Mouse (Mus musculus) bone marrow, adult 2 months (tissue): ENCODE measurements around the gene Gm9970. TPM values are rescaled to one million over a fixed set of nuclear protein-coding genes. Genes with fewer than 3 reads are reported as not detected.

Experiments
- H3K27ac ChIP-seq: fragments of 200-500 bp; 2 replicates; pipeline ENCODE4 v1.5.1; 2012; ENCODE audit warnings: low read depth, mild to moderate bottlenecking, control low read depth, inconsistent platforms, low read length; ENCODE audit not compliant: control insufficient read depth, poor library complexity, insufficient read depth
- H3K4me1 ChIP-seq: fragments of 200-500 bp; 2 replicates; pipeline ENCODE4 v1.6.1; 2011; ENCODE audit warnings: low read length; ENCODE audit not compliant: control insufficient read depth, insufficient read depth
- H3K4me3 ChIP-seq: fragments of 200-500 bp; replicated peaks from 2 replicates; pipeline ENCODE3; 2011; ENCODE audit warnings: mild to moderate bottlenecking, low read depth, low read length, control low read depth; ENCODE audit not compliant: control insufficient read depth
- CTCF ChIP-seq: fragments of 200-500 bp; IDR thresholded peaks from 2 replicates; pipeline ENCODE4 v1.5.1; 2011; ENCODE audit warnings: low read length, control low read depth; ENCODE audit not compliant: control insufficient read depth, insufficient read depth
- POLR2A ChIP-seq: fragments of 200-500 bp; IDR thresholded peaks from 2 replicates; pipeline ENCODE4 v1.6.1; 2011; ENCODE audit warnings: low read depth, mild to moderate bottlenecking, control low read depth, low read length, borderline replicate concordance; ENCODE audit not compliant: control insufficient read depth
- WGBS: fragments of 180-500 bp; shearing (Covaris S2); methylation state at CpG from one replicate; pipeline ENCODE4 v1.1.7; 2018; 5-methylcytosine and 5-hydroxymethylcytosine counted together
- polyA plus RNA-seq: library from polyadenylated mRNA; stranded (reverse); fragments of >200 nt; gene quantifications from 2 replicates; pipeline ENCODE4 v1.2.4, GENCODE M21; 2011; ENCODE audit warnings: low replicate concordance; ENCODE audit not compliant: missing spikeins, insufficient read depth, insufficient read length

The Gm9970 gene
- not detected in 2 replicates for polyA plus RNA-seq

DNA sequence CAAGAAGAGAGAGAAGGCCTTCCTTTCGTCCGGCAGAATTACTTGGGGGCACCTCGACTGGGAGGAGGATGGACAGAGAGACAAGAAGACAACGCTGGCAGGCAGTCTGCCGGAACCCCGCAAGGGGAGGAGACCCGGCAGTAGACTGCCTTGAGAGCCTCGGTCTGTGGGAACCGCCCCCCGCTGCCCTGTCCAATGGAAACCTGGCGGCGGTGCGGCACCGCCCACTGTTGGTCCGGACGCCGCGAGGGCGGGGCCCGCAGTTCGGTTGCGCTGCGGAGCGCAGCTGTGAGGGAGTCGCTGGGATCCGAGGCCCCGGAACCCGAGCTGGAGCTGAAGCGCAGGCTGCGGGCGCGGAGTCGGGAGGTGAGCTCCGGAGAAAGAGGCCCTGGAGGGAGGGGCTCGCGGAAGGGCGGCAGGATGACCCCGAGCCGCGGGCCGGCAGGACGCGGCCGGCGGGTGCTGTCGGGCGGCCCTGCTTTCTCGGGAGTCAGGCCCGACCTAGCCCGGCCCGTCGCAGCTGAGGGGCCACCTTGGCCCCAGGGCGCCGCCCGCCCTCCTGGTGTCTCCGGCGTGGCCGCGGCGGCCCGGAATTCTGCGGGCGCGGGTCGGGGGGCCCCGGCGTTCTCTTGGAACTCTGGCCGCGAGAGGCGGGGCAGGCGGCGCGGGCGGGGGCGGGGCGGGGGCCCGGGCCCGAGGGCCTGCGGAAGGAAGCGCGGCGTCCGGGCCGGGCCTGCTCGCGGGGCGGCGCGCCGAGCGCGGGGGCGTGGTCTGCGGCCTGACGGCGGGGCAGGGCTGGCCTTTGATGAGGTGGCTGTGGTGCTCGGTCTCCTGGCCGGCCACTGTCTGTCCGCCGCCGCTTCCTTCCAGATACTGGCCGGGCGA lies at the start of gene Gm9970, which contains the start of gene Nrbp1:
Gene Gm9970, minus strand, starts transcription at position 596 of the 885 bp plus-strand sequence.
Gene Nrbp1, plus strand, starts transcription at position 228 of the 885 bp plus-strand sequence.
- Histone ChIP-seq H3K4me1 (no peaks in the 10 kb centered on the region), H3K4me3 (peak within 1 kb of the TSS; percentile 89), H3K27ac (peak within 1 kb of the TSS; percentile 99)
- peak; percentile 92; the same call in 1 of the 2 replicates for TF ChIP-seq POLR2A
- no peak for TF ChIP-seq CTCF
- 1% methylated on average over 101 of the region's 103 CpGs for WGBS

DNA sequence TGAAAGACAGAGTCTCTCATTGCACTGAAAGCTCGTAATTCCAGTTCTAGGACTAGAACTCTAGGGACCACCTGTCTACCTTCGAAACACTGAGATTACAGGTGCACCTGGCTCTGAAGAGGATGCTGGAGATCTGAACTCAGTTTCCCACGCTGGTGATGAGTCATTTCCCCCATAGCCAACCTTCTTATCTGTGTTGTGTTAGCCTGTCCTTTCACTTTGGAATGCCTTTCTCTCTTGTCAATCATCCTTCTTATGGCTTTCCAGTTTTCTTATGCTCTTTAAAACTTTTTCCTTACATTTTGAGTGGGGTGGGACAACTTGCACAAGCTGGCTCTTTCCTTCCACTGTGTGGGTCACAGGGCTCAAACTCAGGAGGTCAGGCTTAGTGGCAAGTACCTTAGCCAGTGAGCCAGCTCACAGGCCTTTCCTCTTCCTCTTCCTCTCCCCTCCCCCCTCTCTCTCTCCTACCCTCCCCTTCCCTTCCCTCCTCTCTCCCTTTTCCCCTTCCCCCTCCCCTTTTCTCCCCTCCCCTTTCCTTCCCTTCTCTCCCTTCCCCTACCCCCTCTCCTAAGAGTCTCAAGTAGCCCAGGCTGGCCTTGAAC lies 48.7 kb upstream of the Gm9970 start:
- H3K27ac ChIP-seq = peak overlapping the region; percentile 9; the same call in 1 of the 2 replicates
- no peak overlapping the region for H3K4me3 ChIP-seq
- WGBS = 56% methylated on average over 3 of the region's 3 CpGs
- TF ChIP-seq POLR2A (no peak), CTCF (no peak)
- H3K4me1 ChIP-seq = peaks cover 4% of the 10 kb centered on the region; the same call in 1 of the 2 replicates

DNA sequence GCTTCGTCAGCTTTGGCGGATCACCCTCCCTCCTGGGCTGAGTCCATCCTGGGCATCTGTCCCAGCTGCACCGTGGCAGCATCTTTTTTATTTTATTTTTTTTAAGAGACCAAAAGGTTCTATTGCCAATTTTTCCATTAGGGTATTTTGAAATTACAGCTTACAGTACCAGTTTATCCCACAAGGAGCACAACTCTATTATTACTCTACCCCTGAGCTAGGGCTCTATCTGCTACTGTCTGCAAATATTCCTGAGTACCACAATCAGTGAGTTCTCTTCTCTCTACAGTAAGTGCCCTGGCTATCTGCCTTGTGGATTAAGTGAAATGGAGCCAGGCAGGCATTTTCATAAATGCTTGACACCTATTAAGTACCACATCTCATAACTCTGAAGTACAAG lies 47.6 kb upstream of the Gm9970 start:
- peak overlapping the region; percentile 17 for H3K27ac ChIP-seq
- H3K4me1 ChIP-seq = peaks cover 4% of the 10 kb centered on the region; the same call in 1 of the 2 replicates
- TF ChIP-seq CTCF (no peak), POLR2A (no peak)
- 46% methylated on average over 3 of the region's 3 CpGs for WGBS
- H3K4me3 ChIP-seq = no peak overlapping the region

DNA sequence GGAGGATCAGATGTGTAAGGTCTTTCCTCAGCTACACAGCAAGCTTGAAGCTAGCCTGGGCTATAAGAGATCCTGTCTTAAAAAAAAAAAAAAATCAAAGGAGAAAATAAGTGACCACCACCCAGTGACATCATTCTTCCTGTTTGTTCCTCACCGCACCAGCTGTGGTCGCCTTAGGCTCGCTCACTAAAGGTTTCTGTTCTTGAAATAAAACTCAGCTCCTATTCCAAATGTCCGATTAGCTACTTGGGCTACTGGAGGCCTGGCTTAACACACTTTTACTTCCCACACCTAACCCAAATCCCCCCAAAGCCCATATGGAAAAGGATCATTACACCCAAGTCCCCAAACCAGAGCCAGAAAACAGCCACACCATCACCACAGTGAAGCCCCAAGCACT lies 47.2 kb upstream of the Gm9970 start:
- no peak for TF ChIP-seq CTCF
- no peak for TF ChIP-seq POLR2A
- Histone ChIP-seq H3K27ac (peak overlapping the region; percentile 58), H3K4me1 (peaks cover 4% of the 10 kb centered on the region; the same call in 1 of the 2 replicates), H3K4me3 (no peak overlapping the region)
- 15% methylated on average over 4 of the region's 4 CpGs for WGBS

DNA sequence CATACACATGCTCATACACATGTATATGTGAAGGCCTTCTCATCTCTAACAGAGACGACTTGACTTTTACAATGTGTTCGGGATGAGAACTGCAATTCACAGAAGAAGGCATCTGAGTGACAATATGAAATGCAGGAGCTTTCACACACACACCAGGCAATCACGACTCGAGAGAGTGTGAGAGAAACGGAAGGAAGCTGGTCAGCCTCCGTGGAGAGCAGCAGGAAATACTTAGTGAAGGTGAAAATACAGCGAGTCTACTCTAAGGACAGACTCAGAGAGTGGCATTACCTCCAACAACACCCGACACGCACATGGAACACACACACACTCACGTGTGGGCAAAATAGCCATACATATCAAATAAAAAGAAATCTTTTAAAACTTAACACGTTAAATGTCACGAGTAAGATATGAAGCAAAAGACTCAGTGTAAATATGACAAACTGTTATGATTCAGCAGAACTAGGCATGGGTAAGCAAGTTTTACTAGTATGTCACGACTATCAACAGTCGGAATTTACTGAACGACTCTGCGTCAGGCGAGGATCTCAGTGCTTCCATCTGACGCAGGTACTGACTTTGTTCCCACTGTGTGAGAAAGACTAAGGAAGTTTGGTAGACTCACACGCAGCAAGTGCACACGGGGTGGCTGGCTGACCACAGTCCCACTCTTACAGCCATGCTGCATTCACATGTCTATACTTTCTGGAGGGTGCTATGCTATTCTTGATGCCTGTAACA lies 38.4 kb upstream of the Gm9970 start:
- TF ChIP-seq CTCF = no peak
- TF ChIP-seq POLR2A = no peak
- 41% methylated on average over 20 of the region's 20 CpGs for WGBS
- Histone ChIP-seq H3K27ac (no peak overlapping the region), H3K4me3 (no peak overlapping the region), H3K4me1 (no peaks in the 10 kb centered on the region; the same call in 1 of the 2 replicates)

DNA sequence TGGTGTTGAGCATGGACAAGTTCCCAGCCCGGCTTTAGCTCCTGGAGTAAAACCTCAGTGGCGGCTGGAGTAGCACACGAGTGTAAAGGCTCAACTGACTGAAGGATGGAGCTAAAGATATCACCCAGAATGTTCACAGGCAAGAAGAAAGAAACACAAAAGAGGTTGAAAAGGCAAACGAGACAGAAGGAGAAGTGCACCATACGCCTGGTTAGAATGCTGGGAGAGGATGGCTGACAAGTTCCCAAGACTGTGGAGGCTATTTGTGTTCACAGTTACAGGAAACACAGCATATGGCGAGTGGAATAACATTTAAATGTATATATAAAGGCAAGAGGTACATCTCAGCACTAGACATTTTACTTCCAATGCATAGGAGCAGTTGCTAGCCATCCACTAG lies 32.0 kb upstream of the Gm9970 start:
- no peaks in the 10 kb centered on the region for H3K4me1 ChIP-seq
- 82% methylated on average over 6 of the region's 6 CpGs for WGBS
- H3K27ac ChIP-seq = no peak overlapping the region
- H3K4me3 ChIP-seq = no peak overlapping the region
- no peak for TF ChIP-seq CTCF
- no peak for TF ChIP-seq POLR2A

DNA sequence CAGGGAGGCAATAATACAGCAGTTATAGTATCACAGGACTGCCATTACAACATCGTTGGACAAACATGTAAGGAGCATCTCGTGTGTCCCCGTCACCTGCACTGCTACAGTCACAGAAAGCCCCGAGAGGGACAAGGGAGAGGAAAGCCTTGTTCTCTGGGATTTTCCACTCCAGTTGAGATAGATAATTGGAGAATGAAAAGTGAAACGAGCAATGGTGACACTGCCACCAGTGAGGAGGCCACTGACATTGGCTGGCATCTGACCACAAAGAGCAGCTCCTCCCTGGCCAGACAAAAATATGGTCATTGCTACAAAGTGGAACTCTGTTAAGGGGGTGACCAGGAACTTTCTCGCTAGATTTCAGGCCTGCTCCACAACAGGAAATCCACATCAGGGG lies 26.7 kb upstream of the Gm9970 start:
- 57% methylated on average over 6 of the region's 6 CpGs for WGBS
- no peaks in the 10 kb centered on the region for H3K4me1 ChIP-seq

DNA sequence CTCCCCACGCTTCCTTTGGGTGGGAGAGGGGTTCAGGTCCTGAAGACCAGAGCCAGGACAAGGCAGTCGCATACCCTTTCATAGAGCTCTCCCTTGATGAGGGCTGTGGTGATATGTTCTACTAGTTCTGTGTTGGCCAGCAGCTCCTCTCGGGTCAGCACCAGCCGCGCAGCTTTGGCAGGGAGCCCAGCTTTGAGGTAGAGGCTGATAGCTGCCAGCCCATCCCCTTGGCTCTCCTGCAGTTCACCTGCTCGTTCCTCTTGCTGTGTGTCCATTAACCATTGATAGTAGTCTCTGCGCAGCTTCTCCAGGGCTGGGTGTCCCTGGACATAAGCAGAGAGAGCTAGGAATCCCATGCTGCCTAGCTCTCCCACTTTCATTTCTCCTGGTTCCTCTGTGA lies 25.1 kb upstream of the Gm9970 start:
- no peak for TF ChIP-seq POLR2A
- no peak for TF ChIP-seq CTCF
- Histone ChIP-seq H3K4me3 (no peak overlapping the region), H3K4me1 (no peaks in the 10 kb centered on the region), H3K27ac (no peak overlapping the region)
- 77% methylated on average over 7 of the region's 7 CpGs for WGBS

More for the DNA sequence above, 26.7 kb upstream of the Gm9970 start:
- Histone ChIP-seq H3K27ac (no peak overlapping the region), H3K4me3 (no peak overlapping the region)
- no peak for TF ChIP-seq CTCF
